Mouse (Mus musculus) midbrain, embryonic 16.5 days (tissue): Measurements from ENCODE around the gene Pde8b. TPM values are rescaled to one million over a fixed set of nuclear protein-coding genes. Genes with fewer than 3 reads are reported as not detected.

ENCODE experiments used
- ATAC-seq: fragments of 200-750 bp; cut with Nextera tagmentation; 2 replicates; pipeline ENCODE4 v1.8.0; 2017; ENCODE audit warnings: moderate TSS enrichment
- H3K27ac ChIP-seq: fragments of 300-500 bp; sonication (generic); 2 replicates; pipeline ENCODE4 v1.5.1; 2014; ENCODE audit warnings: mild to moderate bottlenecking, low read length, mixed read lengths
- H3K27me3 ChIP-seq: fragments of 300-500 bp; sonication (generic); 2 replicates; pipeline ENCODE4 v1.6.1; 2014; ENCODE audit warnings: low read depth, low read length, mixed read lengths; ENCODE audit not compliant: control insufficient read depth, insufficient read depth
- H3K36me3 ChIP-seq: fragments of 300-500 bp; sonication (generic); 2 replicates; pipeline ENCODE4 v1.6.1; 2014; ENCODE audit warnings: mild to moderate bottlenecking, low read length, moderate library complexity, mixed read lengths; ENCODE audit not compliant: control insufficient read depth, insufficient read depth
- H3K4me1 ChIP-seq: fragments of 300-500 bp; sonication (generic); 2 replicates; pipeline ENCODE4 v1.6.1; 2014; ENCODE audit warnings: mild to moderate bottlenecking, low read length, mixed read lengths; ENCODE audit not compliant: control insufficient read depth, insufficient read depth
- H3K4me2 ChIP-seq: fragments of 300-500 bp; sonication (generic); 2 replicates; pipeline ENCODE4 v1.6.1; 2014; ENCODE audit warnings: mild to moderate bottlenecking, low read length, mixed read lengths
- H3K4me3 ChIP-seq: fragments of 300-500 bp; sonication (generic); 2 replicates; pipeline ENCODE4 v1.5.1; 2014; ENCODE audit warnings: low read depth, mild to moderate bottlenecking, low read length, moderate library complexity, mixed read lengths
- H3K9ac ChIP-seq: fragments of 300-500 bp; sonication (generic); 2 replicates; pipeline ENCODE4 v1.6.1; 2014; ENCODE audit warnings: low read depth, low read length, mixed read lengths
- H3K9me3 ChIP-seq: fragments of 300-500 bp; sonication (generic); replicated peaks from 2 replicates; pipeline ENCODE4 v1.6.1; 2014; ENCODE audit warnings: mild to moderate bottlenecking, low read length, mixed read lengths; ENCODE audit not compliant: control insufficient read depth, poor library complexity, severe bottlenecking
- WGBS: fragments of 180-500 bp; shearing (Covaris S2); extraction: QIAGEN DNeasy Blood & Tissue Kit; methylation state at CpG from one replicate; pipeline ENCODE4 v1.1.7; 2014; 5-methylcytosine and 5-hydroxymethylcytosine counted together
- polyA plus RNA-seq: library from polyadenylated mRNA; unstranded; fragments of >200 nt; fragmentation: Nextera tagmentation; extraction: Ambion mirVana; gene quantifications from 2 replicates; pipeline ENCODE4 v1.2.1, GENCODE M21; 2015

The Pde8b gene
- polyA plus RNA-seq, 1 experiment from 2014 or later, result 11.0 TPM

GRCm38 (mm10) chr13:95058885-95059284, 191.3 kb downstream of the Pde8b start:
- 79% methylated on average over 4 of the region's 4 CpGs for WGBS
- H3K4me1 ChIP-seq, result no peaks in the 10 kb centered on the region; the same call in 1 of the 2 replicates
- H3K4me2 ChIP-seq, result no peak overlapping the region
- H3K36me3 ChIP-seq, result no peaks in the 10 kb centered on the region
- H3K27ac ChIP-seq, result no peak overlapping the region
- no peaks in the 10 kb centered on the region for H3K27me3 ChIP-seq
- no peak overlapping the region for H3K4me3 ChIP-seq
- no peaks in the 10 kb centered on the region for H3K9me3 ChIP-seq
- H3K9ac ChIP-seq, result no peak overlapping the region
- ATAC-seq, result no peak

GRCm38 (mm10) chr13:95056501-95057280, 193.4 kb downstream of the Pde8b start:
- Histone ChIP-seq H3K4me3 (no peak overlapping the region), H3K4me2 (no peak overlapping the region), H3K27ac (no peak overlapping the region), H3K27me3 (no peaks in the 10 kb centered on the region), H3K9ac (no peak overlapping the region), H3K4me1 (no peaks in the 10 kb centered on the region), H3K9me3 (no peaks in the 10 kb centered on the region), H3K36me3 (no peaks in the 10 kb centered on the region)
- 86% methylated on average over 11 of the region's 11 CpGs for WGBS
- no peak for ATAC-seq

DNA sequence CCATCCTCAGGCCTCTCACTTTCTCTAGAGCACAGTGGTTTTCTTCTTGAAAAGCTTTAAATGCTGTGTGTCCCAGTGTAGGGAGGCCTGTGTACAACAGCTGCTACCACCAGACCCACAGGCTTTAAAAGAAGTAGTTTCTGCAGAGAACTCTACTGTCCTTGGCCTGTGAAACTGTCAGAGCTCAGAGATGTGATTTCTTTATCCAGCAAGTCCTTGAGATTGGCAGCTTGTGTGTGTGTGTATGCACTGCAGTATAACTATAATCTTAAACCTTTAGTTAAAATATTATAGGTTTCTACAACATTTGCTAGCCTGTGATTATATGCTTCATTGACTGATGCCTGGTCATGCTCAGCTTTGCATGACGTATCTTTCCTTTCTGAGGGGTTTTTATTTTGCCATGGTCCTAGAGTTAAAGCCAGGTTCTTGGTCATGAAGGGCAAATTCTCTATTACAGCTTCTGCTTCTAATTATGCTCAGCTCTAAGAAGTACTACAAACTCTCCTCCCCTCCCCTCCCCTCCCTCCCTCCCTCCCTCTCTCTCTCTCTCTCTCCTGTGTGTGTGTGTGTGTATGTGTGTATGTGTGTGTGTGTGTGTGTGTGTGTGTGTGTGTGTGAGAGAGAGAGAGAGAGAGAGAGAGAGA, 194.3 kb downstream of the Pde8b start:
- Histone ChIP-seq H3K27me3 (no peaks in the 10 kb centered on the region), H3K9ac (no peak overlapping the region), H3K4me2 (no peak overlapping the region), H3K9me3 (no peaks in the 10 kb centered on the region), H3K36me3 (no peaks in the 10 kb centered on the region), H3K27ac (no peak overlapping the region), H3K4me3 (no peak overlapping the region), H3K4me1 (no peaks in the 10 kb centered on the region)
- 62% methylated on average over 1 of the region's 1 CpGs for WGBS
- ATAC-seq, result no peak

DNA sequence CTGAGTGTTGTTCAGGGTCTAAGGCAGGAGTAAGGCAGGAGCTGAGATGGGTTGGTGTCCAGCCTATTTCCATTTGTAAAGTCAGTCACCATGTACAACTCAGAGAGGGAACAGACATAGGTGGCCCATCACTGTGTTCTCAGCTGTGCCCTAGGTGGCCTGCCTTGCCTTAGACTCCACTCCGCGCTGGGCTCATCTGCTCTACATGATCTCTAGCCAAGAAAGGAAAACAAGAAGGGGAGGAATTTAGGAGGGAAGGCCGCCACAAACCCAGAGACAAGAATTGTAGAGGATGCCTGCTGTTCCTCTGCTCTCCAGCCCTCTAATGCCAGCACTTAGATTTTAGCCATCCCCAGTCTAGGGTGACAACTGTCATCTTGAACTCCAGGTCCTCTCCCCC, 197.7 kb downstream of the Pde8b start:
- no peak overlapping the region for H3K4me3 ChIP-seq
- ATAC-seq, result no peak
- H3K4me1 ChIP-seq, result no peaks in the 10 kb centered on the region
- H3K9ac ChIP-seq, result no peak overlapping the region
- H3K36me3 ChIP-seq, result no peaks in the 10 kb centered on the region
- 81% methylated on average over 3 of the region's 3 CpGs for WGBS
- no peaks in the 10 kb centered on the region for H3K27me3 ChIP-seq
- no peak overlapping the region for H3K4me2 ChIP-seq
- no peaks in the 10 kb centered on the region for H3K9me3 ChIP-seq
- no peak overlapping the region for H3K27ac ChIP-seq

- WGBS, result 84% methylated on average over 4 of the region's 4 CpGs
- ATAC-seq, result no peak
Measured at GRCm38 (mm10) chr13:95050398-95050797, 199.7 kb downstream of the Pde8b start.

DNA sequence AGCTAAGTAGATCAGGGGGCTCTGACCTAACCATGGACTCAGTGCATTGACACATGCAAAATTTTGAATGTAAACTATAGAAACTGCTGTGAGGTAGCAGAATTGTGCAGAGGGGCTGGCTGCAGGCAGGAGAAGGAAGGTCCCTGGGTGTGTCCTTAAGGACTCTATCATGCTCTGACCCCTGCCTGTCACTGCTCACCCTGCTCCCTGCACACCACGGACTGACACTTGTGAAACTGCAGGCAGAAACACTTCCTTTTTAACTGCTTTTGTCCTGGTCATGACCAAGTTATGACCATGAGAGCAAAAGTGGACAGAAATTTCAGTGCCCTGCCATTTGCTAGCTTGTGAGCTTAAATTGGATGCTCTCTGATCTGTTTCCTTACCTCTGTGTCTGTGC, 206.0 kb downstream of the Pde8b start:
- Histone ChIP-seq H3K36me3 (no peaks in the 10 kb centered on the region), H3K4me3 (no peak overlapping the region), H3K27me3 (no peaks in the 10 kb centered on the region), H3K4me2 (no peak overlapping the region), H3K4me1 (no peaks in the 10 kb centered on the region), H3K27ac (no peak overlapping the region), H3K9me3 (no peaks in the 10 kb centered on the region), H3K9ac (no peak overlapping the region)
- 40% methylated on average over 1 of the region's 1 CpGs for WGBS
- no peak for ATAC-seq

More at GRCm38 (mm10) chr13:95050398-95050797, 199.7 kb downstream of the Pde8b start:
- H3K4me1 ChIP-seq, result no peaks in the 10 kb centered on the region
- H3K4me2 ChIP-seq, result no peak overlapping the region
- H3K9ac ChIP-seq, result no peak overlapping the region
- H3K36me3 ChIP-seq, result no peaks in the 10 kb centered on the region
- no peak overlapping the region for H3K27ac ChIP-seq
- no peaks in the 10 kb centered on the region for H3K9me3 ChIP-seq
- no peaks in the 10 kb centered on the region for H3K27me3 ChIP-seq
- H3K4me3 ChIP-seq, result no peak overlapping the region

GRCm38 (mm10) chr13:95040140-95040738, 209.9 kb downstream of the Pde8b start:
- Histone ChIP-seq H3K36me3 (no peaks in the 10 kb centered on the region), H3K4me2 (no peak overlapping the region), H3K4me1 (no peaks in the 10 kb centered on the region), H3K27me3 (no peaks in the 10 kb centered on the region), H3K9ac (no peak overlapping the region), H3K27ac (no peak overlapping the region), H3K4me3 (no peak overlapping the region), H3K9me3 (no peaks in the 10 kb centered on the region)
- WGBS, result 75% methylated on average over 9 of the region's 9 CpGs
- ATAC-seq, result no peak

- 91% methylated on average over 4 of the region's 4 CpGs for WGBS
- no peak for ATAC-seq
- Histone ChIP-seq H3K4me2 (no peak overlapping the region), H3K9ac (no peak overlapping the region), H3K36me3 (no peaks in the 10 kb centered on the region), H3K27ac (no peak overlapping the region), H3K9me3 (no peaks in the 10 kb centered on the region), H3K4me3 (no peak overlapping the region), H3K27me3 (no peaks in the 10 kb centered on the region), H3K4me1 (no peaks in the 10 kb centered on the region)
Measured at GRCm38 (mm10) chr13:95038200-95038599, 211.9 kb downstream of the Pde8b start.

DNA sequence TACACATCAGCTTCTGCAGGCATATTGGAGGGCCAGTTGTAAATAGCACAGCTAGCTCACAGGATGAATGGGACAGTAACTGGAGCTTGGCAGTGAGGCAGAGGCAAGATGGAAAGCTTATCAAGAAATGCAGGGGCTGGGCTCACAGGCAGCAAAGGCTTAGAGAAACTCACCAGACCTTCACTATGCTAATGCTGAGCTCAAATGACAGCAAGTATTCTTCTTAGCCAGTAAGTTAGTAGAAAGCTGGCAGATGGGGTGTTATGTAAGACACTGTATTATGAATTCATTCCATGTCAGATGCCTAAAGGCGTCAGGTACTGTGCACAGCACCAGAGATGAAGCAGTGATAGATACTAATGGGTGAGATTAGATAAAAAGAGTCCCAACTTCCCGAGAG, 215.4 kb downstream of the Pde8b start:
- H3K9me3 ChIP-seq, result no peaks in the 10 kb centered on the region
- H3K4me3 ChIP-seq, result no peak overlapping the region
- no peak overlapping the region for H3K27ac ChIP-seq
- H3K27me3 ChIP-seq, result no peaks in the 10 kb centered on the region
- WGBS, result 78% methylated on average over 2 of the region's 2 CpGs
- no peak overlapping the region for H3K4me2 ChIP-seq
- no peak for ATAC-seq
- H3K36me3 ChIP-seq, result no peaks in the 10 kb centered on the region
- no peak overlapping the region for H3K9ac ChIP-seq
- H3K4me1 ChIP-seq, result 0 out of 2 replicates have a peak, but pooled peaks cover 3% of the 10 kb centered on the region
